Mouse (Mus musculus): Measurements from ENCODE around the gene Rere.
"Not testable (repeated sequence)": the region's sequence is repeated elsewhere in the genome, so short reads cannot be mapped to it uniquely, and the experiment has no call there.

Rere gene

GRCm38 (mm10) chr4:150461427-150462189 is 180.2 kb downstream of the Rere start:
- DNase-seq (ENCODE audit: low read depth, low spot score), result no peak

- peak; percentile 41 for DNase-seq (ENCODE audit: low read depth, low spot score)
Observed at GRCm38 (mm10) chr4:150462367-150462766, 180.9 kb downstream of the Rere start.

GRCm38 (mm10) chr4:150465759-150466158 is 184.3 kb downstream of the Rere start:
- DNase-seq (ENCODE audit: low read depth, low spot score), result peak; percentile 52

GRCm38 (mm10) chr4:150469274-150469673 is 187.8 kb downstream of the Rere start:
- no peak for DNase-seq (ENCODE audit: low read depth, low spot score)

- DNase-seq (ENCODE audit: low read depth, low spot score), result no peak
Observed at GRCm38 (mm10) chr4:150470674-150471328, 189.4 kb downstream of the Rere start.

GRCm38 (mm10) chr4:150472751-150473436 is 191.4 kb downstream of the Rere start:
- DNase-seq (ENCODE audit: low read depth, low spot score), result no peak

GRCm38 (mm10) chr4:150473437-150474070 is 192.1 kb downstream of the Rere start:
- DNase-seq (ENCODE audit: low read depth, low spot score), result no peak

GRCm38 (mm10) chr4:150474086-150474485 is 192.6 kb downstream of the Rere start:
- peak; percentile 40 for DNase-seq (ENCODE audit: low read depth, low spot score)

GRCm38 (mm10) chr4:150476258-150476657 is 194.8 kb downstream of the Rere start:
- no peak for DNase-seq (ENCODE audit: low read depth, low spot score)

GRCm38 (mm10) chr4:150478006-150478405 is 196.6 kb downstream of the Rere start:
- DNase-seq (ENCODE audit: low read depth, low spot score), result no peak

- DNase-seq (ENCODE audit: low read depth, low spot score), result not testable (repeated sequence)
Observed at GRCm38 (mm10) chr4:150483081-150483480, 201.6 kb downstream of the Rere start.

GRCm38 (mm10) chr4:150486097-150486496 is 204.7 kb downstream of the Rere start:
- DNase-seq (ENCODE audit: low read depth, low spot score), result peak; percentile 33

- no peak for DNase-seq (ENCODE audit: low read depth, low spot score)
Observed at GRCm38 (mm10) chr4:150487109-150487508, 205.7 kb downstream of the Rere start.

GRCm38 (mm10) chr4:150488096-150488748 is 206.8 kb downstream of the Rere start:
- peak; percentile 91 for DNase-seq (ENCODE audit: low read depth, low spot score)

GRCm38 (mm10) chr4:150488767-150489166 is 207.3 kb downstream of the Rere start:
- no peak for DNase-seq (ENCODE audit: low read depth, low spot score)

GRCm38 (mm10) chr4:150490050-150490449 is 208.6 kb downstream of the Rere start:
- no peak for DNase-seq (ENCODE audit: low read depth, low spot score)

- DNase-seq (ENCODE audit: low read depth, low spot score), result no peak
Observed at GRCm38 (mm10) chr4:150491710-150492109, 210.3 kb downstream of the Rere start.

GRCm38 (mm10) chr4:150493258-150493937 is 212.0 kb downstream of the Rere start:
- DNase-seq (ENCODE audit: low read depth, low spot score), result no peak

GRCm38 (mm10) chr4:150493938-150494330 is 212.5 kb downstream of the Rere start:
- DNase-seq (ENCODE audit: low read depth, low spot score), result not testable (repeated sequence)

GRCm38 (mm10) chr4:150495568-150495967 is 214.1 kb downstream of the Rere start:
- DNase-seq (ENCODE audit: low read depth, low spot score), result peak; percentile 69
